Mouse (Mus musculus) thymus, postnatal 4 days (tissue): ENCODE measurements around the gene Zbtb18.

Experiments used
- DNase-seq: peaks from one replicate; pipeline ENCODE4 v3.0.0; 2021

Zbtb18 gene

GRCm38 (mm10) chr1:177484680-177485079 lies 42.5 kb downstream of the Zbtb18 start:
- no peak for DNase-seq

- no peak for DNase-seq
These were observed 47.7 kb downstream of the Zbtb18 start for GRCm38 (mm10) chr1:177489844-177490243.

GRCm38 (mm10) chr1:177490808-177491207 lies 48.7 kb downstream of the Zbtb18 start:
- DNase-seq: no peak

- DNase-seq: no peak
These were observed 49.1 kb downstream of the Zbtb18 start for GRCm38 (mm10) chr1:177491280-177491679.

- DNase-seq: no peak
These were observed 52.2 kb downstream of the Zbtb18 start for GRCm38 (mm10) chr1:177494306-177494705.

GRCm38 (mm10) chr1:177494913-177495542 lies 52.9 kb downstream of the Zbtb18 start:
- DNase-seq: no peak
